Mouse (Mus musculus) intestine, postnatal 0 days (tissue): Measurements from ENCODE around the gene Ddx55. TPM values are rescaled to one million over a fixed set of nuclear protein-coding genes. Genes with fewer than 3 reads are reported as not detected.

ENCODE experiments used
- ATAC-seq: fragments of 200-750 bp; cut with Nextera tagmentation; 2 replicates; pipeline ENCODE4 v1.8.0; 2017; ENCODE audit warnings: mild to moderate bottlenecking, moderate TSS enrichment, moderate library complexity
- H3K27ac ChIP-seq: fragments of 300-500 bp; sonication (generic); 2 replicates; pipeline ENCODE4 v1.5.1; 2014; ENCODE audit warnings: mild to moderate bottlenecking, low read depth, low read length, moderate library complexity
- H3K27me3 ChIP-seq: fragments of 300-500 bp; sonication (generic); replicated peaks from 2 replicates; pipeline ENCODE4 v1.6.1; 2014; ENCODE audit warnings: low read length, mixed read lengths; ENCODE audit not compliant: control insufficient read depth, insufficient read depth
- H3K36me3 ChIP-seq: fragments of 300-500 bp; sonication (generic); 2 replicates; pipeline ENCODE4 v1.6.1; 2014; ENCODE audit warnings: mild to moderate bottlenecking, moderate library complexity; ENCODE audit not compliant: control insufficient read depth, insufficient read depth
- H3K4me1 ChIP-seq: fragments of 300-500 bp; sonication (generic); replicated peaks from 2 replicates; pipeline ENCODE4 v1.6.1; 2014; ENCODE audit warnings: antibody characterized with exemption, low read length, mixed read lengths; ENCODE audit not compliant: control insufficient read depth, insufficient read depth
- H3K4me2 ChIP-seq: fragments of 300-500 bp; sonication (generic); replicated peaks from 2 replicates; pipeline ENCODE4 v1.6.1; 2014; ENCODE audit warnings: low read depth, mild to moderate bottlenecking, moderate library complexity
- H3K4me3 ChIP-seq: fragments of 300-500 bp; sonication (generic); 2 replicates; pipeline ENCODE4 v1.5.1; 2014; ENCODE audit warnings: low read depth, low read length
- H3K9ac ChIP-seq: fragments of 300-500 bp; sonication (generic); 2 replicates; pipeline ENCODE4 v1.6.1; 2014; ENCODE audit warnings: mild to moderate bottlenecking, low read depth, low read length
- H3K9me3 ChIP-seq: fragments of 300-500 bp; sonication (generic); 2 replicates; pipeline ENCODE4 v1.6.1; 2016; ENCODE audit warnings: mixed run types; ENCODE audit not compliant: control insufficient read depth
- CTCF ChIP-seq: sonication (generic); IDR thresholded peaks from 2 replicates; pipeline ENCODE4 v1.5.1; 2016; ENCODE audit warnings: low read depth, mild to moderate bottlenecking, control low read depth, antibody characterized with exemption, moderate library complexity
- WGBS: fragments of 180-500 bp; shearing (Covaris S2); extraction: QIAGEN DNeasy Blood & Tissue Kit; methylation state at CpG from one replicate; pipeline ENCODE4 v1.1.7; 2014; 5-methylcytosine and 5-hydroxymethylcytosine counted together
- polyA plus RNA-seq: library from polyadenylated mRNA; unstranded; fragments of >200 nt; fragmentation: Nextera tagmentation; extraction: Ambion mirVana; gene quantifications from 2 replicates; pipeline ENCODE4 v1.2.1, GENCODE M21; 2015

Ddx55 gene
- polyA plus RNA-seq, 1 experiment from 2014 or later, result 6.3 TPM

- Histone ChIP-seq H3K9ac (no peak overlapping the region), H3K4me1 (no peaks in the 10 kb centered on the region), H3K27me3 (no peaks in the 10 kb centered on the region), H3K9me3 (no peaks in the 10 kb centered on the region), H3K4me2 (no peak overlapping the region; the same call in 1 of the 2 replicates), H3K4me3 (no peak overlapping the region), H3K36me3 (no peaks in the 10 kb centered on the region; the same call in 1 of the 2 replicates), H3K27ac (0 out of 2 replicates have a peak overlapping the region, but pooled peaks have one; percentile 7)
- ATAC-seq, result peak; percentile 75
- WGBS, result 56% methylated on average over 11 of the region's 11 CpGs
- no peak; the same call in 1 of the 2 replicates for TF ChIP-seq CTCF
Observed at GRCm38 (mm10) chr5:124614709-124615108, 62.0 kb downstream of the Ddx55 start.

DNA sequence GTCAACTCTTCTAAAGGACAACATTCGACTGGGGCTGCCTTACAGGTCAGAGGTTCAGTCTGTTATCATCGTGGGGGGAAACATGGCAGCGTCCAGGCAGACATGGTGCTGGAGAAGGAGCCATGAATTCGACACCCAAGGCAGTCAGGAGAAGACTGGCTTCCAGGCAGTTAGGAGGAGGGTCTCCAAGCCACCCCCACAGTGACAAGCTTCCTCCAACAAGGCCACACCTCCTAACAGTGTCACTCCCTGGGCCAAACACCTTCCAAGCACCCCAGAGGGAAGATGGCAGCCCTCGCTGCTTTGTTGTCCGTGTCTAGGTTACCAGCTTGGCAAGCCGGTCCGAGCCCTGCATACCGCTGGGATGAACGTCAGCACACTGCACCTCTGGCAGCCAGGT, 66.0 kb downstream of the Ddx55 start:
- Histone ChIP-seq H3K27me3 (no peaks in the 10 kb centered on the region), H3K9me3 (no peaks in the 10 kb centered on the region), H3K36me3 (no peaks in the 10 kb centered on the region; the same call in 1 of the 2 replicates), H3K9ac (no peak overlapping the region), H3K4me2 (no peak overlapping the region), H3K27ac (no peak overlapping the region), H3K4me3 (no peak overlapping the region), H3K4me1 (no peaks in the 10 kb centered on the region)
- no peak for TF ChIP-seq CTCF
- 80% methylated on average over 10 of the region's 10 CpGs for WGBS
- no peak for ATAC-seq

Other genes with a start within 250 kb of the Ddx55 start
- 2.5 and 2.6 TPM in 2 replicates for gene Mphosph9, start 224.9 kb upstream of the Ddx55 start, polyA plus RNA-seq
- gene 2810006K23Rik, start 224.8 kb upstream of the Ddx55 start, polyA plus RNA-seq, result 5.0 TPM in 2 replicates
- gene Cdk2ap1, start 189.8 kb upstream of the Ddx55 start, polyA plus RNA-seq, result 43.3 and 53.6 TPM in 2 replicates
- gene Sbno1, start 126.9 kb upstream of the Ddx55 start, polyA plus RNA-seq, result 49.3 and 56.6 TPM in 2 replicates
- 77.5 and 80.5 TPM in 2 replicates for gene Kmt5a, start 112.9 kb upstream of the Ddx55 start, polyA plus RNA-seq
- 48.2 and 49.7 TPM in 2 replicates for gene Rilpl2, start 74.5 kb upstream of the Ddx55 start, polyA plus RNA-seq
- 15.5 and 17.9 TPM in 2 replicates for gene Snrnp35, start 69.7 kb upstream of the Ddx55 start, polyA plus RNA-seq
- gene Rilpl1, start 21.5 kb upstream of the Ddx55 start, polyA plus RNA-seq, result 6.6 and 7.5 TPM in 2 replicates
- 398 and 414 TPM in 2 replicates for gene Tmed2, start 12.2 kb upstream of the Ddx55 start, polyA plus RNA-seq
- gene Eif2b1, start 26.3 kb downstream of the Ddx55 start, polyA plus RNA-seq, result 37.3 and 39.0 TPM in 2 replicates
- gene Gtf2h3, start 26.3 kb downstream of the Ddx55 start, polyA plus RNA-seq, result 15.9 and 17.3 TPM in 2 replicates
- 57.5 and 58.5 TPM in 2 replicates for gene Atp6v0a2, start 75.7 kb downstream of the Ddx55 start, polyA plus RNA-seq
- 0.01 TPM in 2 replicates for gene Dnah10, start 172.2 kb downstream of the Ddx55 start, polyA plus RNA-seq